Mouse (Mus musculus): Measurements from ENCODE around the gene Olfr549.
A peak's percentile ranks its signal among the peaks of the same experiment; 100 is the strongest.

Olfr549 gene

DNA sequence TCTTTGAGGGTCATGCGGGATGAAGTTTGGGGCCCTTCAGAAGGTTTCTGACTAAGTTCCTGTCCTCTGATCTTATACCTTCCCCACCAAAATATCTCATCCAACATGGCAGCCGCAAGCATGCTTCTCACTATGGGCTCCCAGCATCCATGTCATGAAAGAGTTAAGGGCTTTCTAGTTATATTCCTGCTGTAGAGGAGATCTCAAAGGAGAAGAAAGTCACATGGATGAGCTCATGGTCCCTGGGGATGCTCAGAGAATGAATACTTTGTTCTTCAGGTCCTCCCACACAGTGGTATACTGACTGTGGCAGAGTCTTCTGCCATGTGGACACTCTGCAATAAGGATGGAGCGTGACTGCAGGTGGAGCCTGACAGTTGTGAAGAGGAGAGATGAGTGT, at the start of gene Olfr549:
Gene Olfr549, plus strand, starts transcription at position 301 of the 400 bp plus-strand sequence.
- DNase-seq (ENCODE audit: low read depth in 1 of 2, low spot score in 2 of 2) = no peak

DNA sequence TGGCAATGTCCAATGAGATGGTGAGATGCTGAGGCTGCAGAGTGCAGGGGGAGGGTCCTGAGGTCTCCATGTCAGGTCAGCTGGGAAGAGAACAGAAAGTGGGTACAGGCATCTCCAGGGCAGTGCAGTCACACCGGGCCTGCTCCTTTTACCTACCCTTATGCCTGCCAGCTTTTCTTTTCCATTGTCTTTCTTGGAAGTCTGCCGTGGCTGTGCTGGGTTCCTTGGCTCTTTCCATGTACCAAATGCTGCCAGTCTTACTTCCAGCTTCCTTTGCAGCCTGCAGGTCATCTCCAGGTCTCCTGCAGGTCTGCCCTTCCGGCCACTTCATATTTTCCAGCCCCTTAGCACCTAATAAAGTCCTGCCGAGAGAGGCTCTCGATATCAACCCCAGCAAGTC, 47.7 kb upstream of the Olfr549 start:
- no peak for DNase-seq (ENCODE audit: low read depth in 1 of 2, low spot score in 2 of 2)

DNA sequence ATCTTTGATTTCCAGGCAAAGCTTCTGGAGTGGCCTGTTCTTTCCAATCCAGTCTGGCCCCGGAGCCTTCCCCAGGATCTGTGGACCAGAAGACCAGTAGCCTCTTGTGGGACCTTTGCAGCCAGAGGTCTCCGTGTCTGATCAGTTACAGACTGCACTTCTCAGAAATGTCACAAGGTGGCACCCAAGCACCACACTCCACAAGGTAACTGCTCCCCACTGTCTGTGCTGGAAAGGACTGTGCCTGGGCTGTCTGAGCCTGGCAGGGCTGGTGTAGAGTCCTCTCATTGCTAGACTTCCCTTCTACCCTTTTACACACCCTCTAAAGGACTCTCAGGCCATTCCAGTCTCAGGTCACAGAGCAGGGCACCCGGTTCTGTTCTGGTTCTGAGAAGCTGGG, 42.8 kb upstream of the Olfr549 start:
- DNase-seq (ENCODE audit: low read depth in 1 of 2, low spot score in 2 of 2) = peak in 1 of 2 experiments; percentile 20

DNA sequence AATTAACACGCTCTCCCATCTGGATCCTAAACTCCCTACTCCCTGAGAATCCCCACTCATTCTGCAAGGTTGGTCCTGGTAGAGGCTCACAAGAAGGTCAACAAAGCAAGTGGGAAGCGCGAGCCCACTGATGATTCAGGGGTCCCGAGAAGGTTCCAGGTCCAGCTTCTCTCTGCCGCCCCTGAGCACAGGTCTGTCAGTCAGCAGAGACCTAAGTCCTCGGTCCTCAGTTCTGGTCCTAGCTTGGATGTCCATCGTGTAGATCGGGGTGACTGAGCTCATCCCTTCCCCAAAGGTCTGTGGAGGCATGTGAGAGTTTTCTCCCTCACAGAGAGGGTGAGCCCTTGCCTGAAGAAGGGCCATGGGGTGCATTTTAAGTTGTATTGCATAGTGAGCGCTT, 41.6 kb upstream of the Olfr549 start:
- no peak for DNase-seq (ENCODE audit: low read depth in 1 of 2, low spot score in 2 of 2)

DNA sequence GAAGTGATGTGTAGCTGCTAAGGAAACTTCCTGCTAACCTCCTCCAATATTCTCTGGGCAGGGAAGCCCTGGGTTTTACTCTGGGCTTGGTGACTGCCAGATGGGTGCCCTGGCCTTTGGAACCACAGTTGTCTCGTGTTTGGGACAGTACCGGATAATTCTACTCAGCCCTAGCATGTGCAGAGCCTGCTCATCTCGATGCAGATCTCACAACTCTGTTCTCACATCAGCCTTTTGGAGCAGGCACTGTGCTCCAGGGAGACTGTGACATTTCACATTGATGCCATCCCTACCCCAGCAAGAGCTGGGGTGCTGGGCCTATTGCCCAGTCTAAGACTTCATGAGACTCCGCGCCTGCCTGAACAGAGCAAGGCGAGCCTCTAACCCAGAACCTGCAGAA, 41.0 kb upstream of the Olfr549 start:
- no peak for DNase-seq (ENCODE audit: low read depth in 1 of 2, low spot score in 2 of 2)

DNA sequence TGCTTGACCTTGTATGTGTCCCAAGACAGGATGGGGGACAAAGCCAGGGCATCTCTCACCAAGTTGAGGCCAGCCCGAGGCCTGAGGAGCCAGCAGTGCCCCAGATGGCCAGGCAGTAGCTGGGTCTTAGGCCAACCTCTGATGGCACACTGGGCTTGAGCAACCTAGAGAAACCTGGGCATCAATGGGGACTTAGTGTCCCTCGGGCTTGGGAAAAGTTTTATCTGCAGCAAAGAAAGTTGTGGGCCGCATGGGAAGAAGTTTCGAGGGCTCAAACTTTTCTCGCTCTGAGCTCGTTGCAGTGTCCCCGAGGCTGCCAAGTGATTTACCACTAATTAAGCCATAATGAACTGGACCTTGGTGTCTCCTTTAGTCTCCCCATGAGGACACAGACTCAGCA, 39.9 kb upstream of the Olfr549 start:
- no peak for DNase-seq (ENCODE audit: low read depth in 1 of 2, low spot score in 2 of 2)

DNA sequence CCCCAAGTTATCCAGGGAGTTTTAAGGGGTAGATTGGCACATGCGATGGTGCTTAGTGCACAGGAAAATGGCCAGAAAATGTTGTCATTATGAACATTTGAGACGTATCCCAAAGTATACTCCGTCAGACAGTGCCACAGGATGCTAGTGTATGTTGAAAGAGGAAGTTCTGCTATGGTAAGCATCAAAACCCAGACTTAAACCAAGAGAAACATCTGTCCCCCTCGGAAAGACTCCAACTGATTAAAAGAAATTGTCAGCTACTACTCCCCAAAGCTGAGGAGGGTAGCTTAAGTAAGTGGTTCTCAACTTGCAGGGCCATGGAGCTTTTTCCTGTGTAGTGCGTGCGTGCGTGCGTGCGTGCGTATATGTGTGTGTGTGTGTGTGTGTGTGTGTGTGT, 37.7 kb upstream of the Olfr549 start:
- no peak for DNase-seq (ENCODE audit: low read depth in 1 of 2, low spot score in 2 of 2)

DNA sequence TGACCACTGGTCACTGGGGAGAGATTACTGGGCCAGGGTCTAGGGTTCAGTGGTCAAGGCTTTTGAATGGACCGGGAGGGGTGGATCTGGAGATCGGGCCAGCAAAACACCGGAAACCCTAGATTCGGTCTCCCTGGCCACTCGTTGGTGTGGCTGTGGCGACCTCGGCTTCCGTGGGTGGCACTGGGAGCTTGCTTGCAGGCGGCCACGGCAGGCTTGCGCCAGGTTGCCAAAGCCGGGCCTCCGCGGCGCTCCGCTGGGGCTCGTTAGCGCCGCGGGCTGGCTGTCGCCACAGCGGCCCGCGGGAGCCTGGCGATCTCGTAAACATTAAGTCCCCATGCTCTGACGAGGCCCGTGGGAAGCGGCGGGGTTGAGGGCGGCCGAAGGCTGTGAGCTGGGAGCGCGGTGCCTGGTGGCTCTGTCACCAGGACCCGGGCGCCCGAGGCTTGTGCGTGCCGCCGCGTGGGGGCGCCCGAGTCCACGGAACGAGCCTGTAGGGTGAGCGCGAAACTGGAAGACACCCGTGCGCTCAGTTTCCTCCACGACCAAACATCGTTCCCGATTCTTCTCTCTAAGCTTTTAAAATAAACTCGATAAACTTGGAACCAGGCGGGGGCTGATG, 36.7 kb upstream of the Olfr549 start:
- peak; percentile 52 to 61 for DNase-seq (ENCODE audit: low read depth in 1 of 2, low spot score in 2 of 2)

DNA sequence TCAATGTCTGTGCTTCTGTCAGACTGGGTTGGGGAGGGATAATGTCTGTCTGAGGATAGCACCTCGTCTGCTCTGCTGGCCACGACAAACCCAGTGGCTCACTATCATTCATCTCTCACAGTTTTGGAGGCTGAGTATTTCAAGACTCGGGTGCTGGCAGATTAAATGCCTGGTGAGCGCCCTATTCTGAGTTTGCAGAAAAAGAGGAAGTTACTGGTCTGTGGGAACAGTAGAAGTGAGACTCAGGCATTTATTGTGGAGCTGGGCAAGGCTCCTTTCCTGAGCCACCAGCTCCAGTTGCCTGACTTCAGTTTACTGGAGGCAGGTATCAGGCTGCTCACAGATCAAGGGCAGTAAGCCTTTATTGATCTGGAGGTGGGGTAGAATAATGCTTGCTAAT, 35.5 kb upstream of the Olfr549 start:
- DNase-seq (ENCODE audit: low read depth in 1 of 2, low spot score in 2 of 2) = no peak

DNA sequence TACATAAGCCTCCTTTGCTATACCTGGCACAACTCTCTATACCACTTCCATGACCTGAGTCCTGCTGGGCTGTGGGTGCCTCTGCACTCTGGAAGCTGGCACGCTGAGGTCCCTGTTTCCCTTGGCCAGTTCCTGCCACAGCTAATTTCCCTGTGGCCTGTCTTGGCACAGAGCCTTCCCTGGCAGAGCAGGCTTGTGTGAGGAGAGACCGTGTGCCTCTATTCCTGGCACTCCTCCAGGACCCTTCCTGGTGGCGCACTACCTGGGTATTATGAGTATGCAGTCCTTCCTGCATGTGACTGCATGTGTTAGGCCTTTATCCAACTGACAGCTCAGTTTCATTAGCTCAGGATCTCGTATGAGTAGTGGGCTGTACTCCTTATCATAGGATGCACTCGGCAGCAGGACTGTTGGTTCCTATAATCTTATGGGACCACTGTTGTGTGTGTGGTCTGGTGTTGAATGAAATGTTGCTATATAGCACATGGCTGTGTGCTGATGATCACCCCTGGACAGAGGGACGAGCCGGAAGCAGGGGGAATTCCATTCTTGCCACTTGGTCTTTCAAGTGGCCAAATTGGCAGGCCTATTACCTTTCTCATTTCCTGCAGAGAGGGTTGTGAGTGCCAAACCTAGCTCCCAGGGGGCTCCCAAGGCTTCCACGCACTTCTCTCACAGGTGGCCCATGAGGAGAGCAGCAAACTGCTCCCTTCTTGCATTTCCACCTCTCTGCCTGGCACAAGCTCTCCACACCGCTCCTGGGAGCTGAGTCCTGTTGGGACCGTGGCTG, 33.2 kb upstream of the Olfr549 start:
- no peak for DNase-seq (ENCODE audit: low read depth in 1 of 2, low spot score in 2 of 2)

DNA sequence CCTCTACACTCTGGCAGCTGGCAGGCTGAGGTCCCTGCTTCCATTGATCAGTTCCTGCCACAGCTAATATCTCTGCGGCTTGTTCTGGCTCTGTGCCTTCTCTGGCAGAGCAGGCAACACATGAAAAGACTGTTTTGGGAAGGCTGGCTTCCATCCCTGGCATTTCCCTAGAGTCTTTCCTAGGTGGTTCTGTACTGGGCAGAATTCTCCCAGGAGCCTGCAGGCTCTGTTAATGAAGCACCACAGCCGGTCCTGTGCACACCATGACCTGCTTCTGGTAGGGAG, 32.7 kb upstream of the Olfr549 start:
- no peak for DNase-seq (ENCODE audit: low read depth in 1 of 2, low spot score in 2 of 2)

DNA sequence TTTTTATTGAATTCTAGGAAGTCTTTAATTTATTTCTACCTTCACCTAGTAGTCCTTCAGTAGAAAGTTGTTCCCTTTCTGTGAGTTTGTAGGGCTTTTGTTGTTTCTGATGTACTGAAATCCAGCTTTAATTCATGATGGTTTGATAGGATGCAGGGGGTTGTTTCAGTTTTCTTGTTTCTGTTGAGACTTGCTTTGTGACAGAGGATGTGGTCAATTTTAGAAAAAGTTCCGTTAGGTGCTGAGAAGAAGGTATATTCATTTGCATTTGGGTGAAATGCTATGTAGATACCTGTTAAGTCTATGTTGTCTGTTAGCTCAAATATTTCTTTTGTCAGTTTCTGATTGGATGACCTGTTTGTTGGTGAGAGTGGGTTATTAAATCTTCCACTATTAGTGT, 20.6 kb upstream of the Olfr549 start:
- DNase-seq (ENCODE audit: low read depth in 1 of 2, low spot score in 2 of 2) = no peak

DNA sequence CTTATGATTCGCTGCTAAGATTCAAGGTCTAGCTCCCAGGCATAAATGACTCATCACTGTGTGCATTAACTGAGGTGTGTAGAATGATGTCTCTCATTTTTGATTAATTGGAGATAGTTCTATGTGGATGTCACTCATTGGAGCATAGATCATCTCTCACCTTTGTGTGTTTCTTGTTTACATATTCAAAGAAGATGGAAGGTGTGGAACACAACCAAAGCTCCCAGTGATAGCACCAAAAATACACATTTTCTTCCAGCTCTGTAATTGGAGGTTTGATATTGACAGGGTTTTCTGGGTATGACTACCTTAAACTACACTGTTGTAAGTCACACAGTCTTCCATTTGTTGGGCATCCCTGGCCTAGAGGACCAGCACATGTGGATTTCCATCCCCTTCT, 15.2 kb upstream of the Olfr549 start, which contains the start of gene Olfr547:
Gene Olfr547, plus strand, starts transcription at position 301 of the 400 bp plus-strand sequence.
- DNase-seq (ENCODE audit: low read depth in 1 of 2, low spot score in 2 of 2) = no peak

DNA sequence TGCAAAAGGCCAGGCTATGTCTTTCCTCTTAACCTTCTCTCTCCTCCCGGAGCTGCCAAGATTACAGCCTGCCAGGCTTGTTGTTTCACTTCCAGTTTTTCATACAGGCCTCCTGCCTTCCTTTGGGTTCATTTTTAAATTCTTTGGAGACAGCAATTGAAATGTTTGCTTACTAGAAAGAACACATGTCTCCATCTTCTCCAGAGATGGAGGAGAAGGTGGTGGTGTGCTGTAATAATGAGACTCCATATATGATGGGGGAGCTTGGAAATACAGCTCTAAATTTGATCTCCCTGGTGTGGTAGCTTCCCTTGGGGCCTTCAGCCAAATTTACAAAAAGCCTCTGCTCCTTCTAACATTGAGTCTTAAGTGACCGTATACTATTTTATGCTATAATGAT, 9.1 kb upstream of the Olfr549 start, which contains the start of gene Olfr548-ps1:
Gene Olfr548-ps1, plus strand, starts transcription at position 301 of the 400 bp plus-strand sequence.
- no peak for DNase-seq (ENCODE audit: low read depth in 1 of 2, low spot score in 2 of 2)

DNA sequence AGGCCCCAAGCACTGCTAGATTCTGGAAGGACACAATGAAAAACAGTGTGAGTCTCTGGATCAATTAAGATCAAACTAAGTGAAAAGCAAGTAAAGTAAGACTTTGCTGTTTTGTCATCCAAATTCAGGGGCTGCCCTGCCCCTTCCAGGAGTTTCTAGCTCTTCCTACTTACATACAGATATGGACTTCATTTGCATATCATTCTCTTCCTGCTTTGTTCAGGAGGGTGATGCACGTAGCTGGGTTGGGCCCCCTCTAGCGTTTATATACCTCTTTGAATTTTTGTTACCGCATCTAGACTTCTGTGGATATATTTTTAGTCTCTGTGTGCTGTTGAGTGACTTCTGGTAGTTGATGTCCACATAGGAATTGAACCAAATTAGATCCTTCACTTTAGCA, 8.4 kb upstream of the Olfr549 start:
- DNase-seq (ENCODE audit: low read depth in 1 of 2, low spot score in 2 of 2) = no peak

DNA sequence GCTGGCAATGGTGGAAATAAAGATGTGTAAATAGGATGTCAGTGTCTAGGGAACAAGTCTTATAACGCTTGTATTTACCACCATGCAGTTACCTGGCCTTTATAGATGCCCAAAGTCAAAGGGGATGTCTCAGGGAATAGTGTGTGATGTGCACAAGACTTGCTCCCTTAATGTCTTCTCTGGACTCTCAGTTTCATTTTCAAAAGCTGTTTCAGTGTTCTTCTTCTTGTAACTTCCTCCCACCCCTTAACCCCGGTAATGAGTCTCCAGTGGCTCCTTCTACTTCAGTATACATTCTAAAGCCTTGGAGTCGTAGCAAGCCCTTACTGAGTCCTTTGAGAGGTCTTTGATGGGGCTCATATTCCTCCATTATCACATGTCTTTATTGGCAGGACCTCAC, 3.6 kb downstream of the Olfr549 start:
- no peak for DNase-seq (ENCODE audit: low read depth in 1 of 2, low spot score in 2 of 2)

DNA sequence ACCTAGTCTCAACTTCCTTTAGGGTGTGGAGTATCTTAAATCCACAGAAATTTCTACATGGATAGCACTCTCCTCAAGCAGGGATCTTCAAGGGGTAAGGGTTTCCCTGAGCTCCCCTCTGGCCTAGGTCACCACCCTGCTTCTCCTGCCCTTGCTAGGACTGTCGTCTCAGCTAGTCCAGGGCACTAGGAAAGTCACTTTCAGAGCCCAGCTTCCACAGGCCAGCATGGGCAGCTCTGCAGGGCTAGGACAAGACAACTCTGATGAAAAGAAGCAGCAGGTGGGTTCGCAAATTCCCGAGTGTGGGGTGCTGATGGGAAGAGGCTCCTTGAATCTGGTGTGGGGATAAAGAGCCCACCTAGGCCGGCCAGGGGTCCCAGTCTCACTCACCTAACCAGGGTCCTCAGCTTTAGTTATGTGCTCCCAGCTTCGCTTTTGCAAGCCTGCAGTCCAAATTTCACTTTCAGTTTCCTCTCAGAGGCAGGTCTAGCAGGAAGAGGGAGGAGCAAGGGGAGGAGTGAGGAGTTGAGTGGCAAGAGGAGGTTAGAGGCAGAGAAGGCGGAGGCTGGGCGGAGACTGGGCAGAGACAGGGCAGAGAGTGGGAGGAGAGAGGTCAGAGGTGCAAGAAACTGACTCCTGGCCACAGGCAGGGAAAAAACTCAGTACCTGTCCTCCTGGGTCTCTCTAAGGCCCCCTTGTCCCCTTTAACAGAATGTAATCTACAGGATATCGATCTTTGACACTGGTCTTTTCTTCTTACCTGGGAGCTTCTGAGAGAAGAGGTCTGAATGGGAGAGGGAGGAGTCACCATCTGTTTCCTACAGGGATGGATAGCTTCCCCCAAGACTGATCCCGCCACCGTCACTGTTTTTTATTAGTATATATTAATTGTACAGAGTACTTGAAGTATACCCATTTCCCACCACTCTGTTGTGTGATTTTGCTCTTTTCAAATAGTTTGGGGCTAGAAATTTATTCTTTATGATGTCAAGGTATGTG, 15.6 kb downstream of the Olfr549 start, which contains the start of gene Trim21:
Gene Trim21, minus strand, starts transcription at position 488 of the 999 bp plus-strand sequence.
- peak; percentile 64 to 71 for DNase-seq (ENCODE audit: low read depth in 1 of 2, low spot score in 2 of 2)

DNA sequence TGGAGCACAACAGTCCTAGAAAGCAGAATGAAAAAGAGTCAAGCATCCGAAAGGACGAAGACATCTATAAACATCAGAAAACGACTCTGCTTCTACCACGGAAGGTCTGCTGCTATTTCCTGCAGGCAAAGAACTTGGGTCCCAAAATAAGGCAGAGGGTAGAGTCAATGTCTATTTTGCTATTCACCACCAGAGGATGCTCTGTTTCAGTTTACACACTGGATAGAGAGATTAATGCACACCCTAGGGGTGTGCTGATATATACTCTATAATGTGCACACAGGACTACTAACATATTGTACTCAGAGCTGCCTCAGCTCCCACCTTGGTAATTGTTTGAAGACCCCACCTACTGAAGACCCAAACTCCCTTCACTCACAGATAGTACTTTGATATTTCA, 16.5 kb downstream of the Olfr549 start:
- DNase-seq (ENCODE audit: low read depth in 1 of 2, low spot score in 2 of 2) = no peak

DNA sequence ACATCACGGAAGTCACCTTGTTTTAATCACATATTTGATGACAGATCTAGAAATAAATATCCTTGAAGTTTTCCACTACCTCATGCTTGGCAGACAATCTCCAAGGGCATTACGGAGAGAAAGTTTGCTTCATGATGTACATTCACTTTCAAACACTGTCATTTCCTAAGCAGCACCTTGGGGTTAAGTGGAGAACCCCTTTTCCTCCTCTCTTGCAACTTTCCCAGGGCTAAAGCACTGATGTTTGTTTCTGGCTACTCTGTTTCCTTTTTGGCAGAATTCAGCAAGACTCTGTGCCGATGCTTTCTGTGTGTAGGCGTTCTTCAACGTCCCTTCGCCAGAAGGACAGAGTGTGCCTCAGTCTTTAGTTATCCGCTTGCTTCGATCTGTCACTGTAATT, 21.5 kb downstream of the Olfr549 start, which contains the start of gene Olfr550:
Gene Olfr550, plus strand, starts transcription at position 301 of the 400 bp plus-strand sequence.
- no peak for DNase-seq (ENCODE audit: low read depth in 1 of 2, low spot score in 2 of 2)

DNA sequence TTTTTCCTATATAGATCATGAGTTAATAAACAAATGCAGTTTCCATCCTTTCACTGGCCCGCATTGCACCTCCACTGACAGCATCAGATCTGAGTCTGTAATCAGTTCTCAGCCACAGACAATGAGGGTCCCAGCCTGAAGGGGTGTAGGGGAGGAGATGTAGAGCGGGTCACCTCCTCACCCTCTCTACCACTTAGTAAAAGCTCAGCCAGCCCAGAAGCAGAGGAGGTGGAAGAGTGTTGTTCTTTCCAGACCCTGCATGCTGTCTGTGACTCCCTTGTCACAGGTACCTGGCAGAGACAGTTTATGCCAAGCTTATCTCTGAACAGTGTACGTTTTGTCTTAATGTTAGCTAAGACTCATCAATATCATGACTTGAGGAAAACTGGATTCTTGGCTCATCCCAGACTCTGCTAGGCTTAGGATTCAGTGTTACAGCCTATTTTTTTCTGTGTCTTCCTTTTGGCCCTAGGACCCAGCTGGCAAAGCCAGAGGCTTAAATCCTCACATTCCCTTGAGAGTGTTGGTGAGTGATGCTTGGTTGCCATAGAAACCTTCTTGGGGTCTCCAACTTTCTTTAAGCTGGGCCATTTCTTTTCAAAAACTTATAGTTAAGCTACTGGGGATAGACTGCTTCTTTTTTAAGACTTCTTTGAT, 23.6 kb downstream of the Olfr549 start:
- no peak for DNase-seq (ENCODE audit: low read depth in 1 of 2, low spot score in 2 of 2)

DNA sequence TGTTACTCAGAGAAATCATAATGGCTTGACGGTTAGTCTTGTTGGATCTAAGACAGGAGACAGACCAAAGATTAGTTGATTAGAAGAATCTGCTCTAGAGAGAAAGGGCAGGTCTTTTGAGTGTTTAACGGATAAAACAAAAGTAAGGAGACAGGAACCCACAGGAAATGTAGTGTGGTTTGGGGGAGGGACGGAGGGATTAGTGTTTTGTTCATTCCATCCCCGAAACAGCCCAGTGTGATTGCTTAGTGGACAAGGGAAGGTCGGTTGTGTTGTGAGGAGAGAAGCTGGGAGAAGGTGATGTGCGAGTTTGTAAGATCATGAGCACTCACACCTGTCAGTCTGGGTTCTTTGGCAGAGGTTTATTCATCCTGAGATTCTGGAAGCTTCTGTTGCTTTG, 26.3 kb downstream of the Olfr549 start:
- DNase-seq (ENCODE audit: low read depth in 1 of 2, low spot score in 2 of 2) = no peak
